Comparison of ENCODE assay signal across 12 mouse cellular contexts in genomic region chr5:133385374-133386349, GRCm38 (mm10).
DNase-seq lines count a peak whose midpoint lies in the region; ATAC-seq and TF ChIP-seq lines count a peak whose summit lies in the region.
"Had no signal": no experiment of that assay in that cellular context is flagged by ENCODE, and none has a peak within 500 bp of the region (broad histone marks: within the 10 kb centered on the region; RNA-seq: fewer than 3 reads in every experiment).

No protein-coding gene starts in this region.

- H3K4me3 ChIP-seq in lung, embryonic 14.5 days (ENCODE audit: low read depth, low read length): no peak overlapping the region
- no peak overlapping the region for H3K4me3 ChIP-seq in lung, postnatal 0 days (ENCODE audit: low read depth, low read length)
- H3K4me3 ChIP-seq in forebrain, embryonic 14.5 days (ENCODE audit: low read depth, low read length): no peak overlapping the region
- H3K4me3 ChIP-seq in heart, embryonic 12.5 days: no peak overlapping the region
- no peak overlapping the region for H3K4me3 ChIP-seq in midbrain, postnatal 0 days (ENCODE audit: low read depth, low read length)
- H3K4me3 ChIP-seq: hindbrain, embryonic 15.5 days; limb, embryonic 15.5 days; myocyte had no signal

- 45% methylated on average over 10 of the region's 10 CpGs for WGBS in lung, embryonic 14.5 days
- WGBS in lung, postnatal 0 days: 53% methylated on average over 10 of the region's 10 CpGs
- WGBS in forebrain, embryonic 14.5 days: 45% methylated on average over 10 of the region's 10 CpGs
- 29% methylated on average over 10 of the region's 10 CpGs for WGBS in heart, embryonic 12.5 days
- 38% methylated on average over 10 of the region's 10 CpGs for WGBS in midbrain, postnatal 0 days

- no peak overlapping the region for H3K9ac ChIP-seq in lung, embryonic 14.5 days
- no peak overlapping the region for H3K9ac ChIP-seq in lung, postnatal 0 days (replicated peaks; ENCODE audit: low read depth)
- no peak overlapping the region for H3K9ac ChIP-seq in forebrain, embryonic 14.5 days (ENCODE audit: low read length)
- no peak overlapping the region for H3K9ac ChIP-seq in heart, embryonic 12.5 days
- H3K9ac ChIP-seq in midbrain, postnatal 0 days (replicated peaks; ENCODE audit: low read length, poor library complexity, severe bottlenecking): no peak overlapping the region
- H3K9ac ChIP-seq: hindbrain, embryonic 15.5 days; limb, embryonic 15.5 days had no signal

- no peak for TF ChIP-seq EP300 in lung, postnatal 0 days (IDR thresholded peaks at IDR 0.05)

- ATAC-seq in lung, embryonic 14.5 days (ENCODE audit: insufficient read depth): no peak
- no peak for ATAC-seq in lung, postnatal 0 days
- ATAC-seq in forebrain, embryonic 14.5 days: peak; percentile 52
- ATAC-seq in heart, embryonic 12.5 days (ENCODE audit: insufficient number of reproducible peaks, low FRiP score): peak; percentile 82
- no peak for ATAC-seq in midbrain, postnatal 0 days (ENCODE audit: low FRiP score)
- ATAC-seq in cerebellum, adult (ENCODE audit: insufficient number of reproducible peaks, low FRiP score, low TSS enrichment): no peak

- no peak overlapping the region for H3K4me2 ChIP-seq in lung, embryonic 14.5 days
- no peak overlapping the region for H3K4me2 ChIP-seq in lung, postnatal 0 days (replicated peaks; ENCODE audit: low read depth, low read length)
- no peak overlapping the region for H3K4me2 ChIP-seq in forebrain, embryonic 14.5 days (ENCODE audit: low read length)
- H3K4me2 ChIP-seq in heart, embryonic 12.5 days: 0 out of 2 replicates have a peak overlapping the region, but pooled peaks have one; percentile 17
- H3K4me2 ChIP-seq in midbrain, postnatal 0 days (ENCODE audit: low read depth, low read length, poor library complexity, severe bottlenecking): no peak overlapping the region
- H3K4me2 ChIP-seq: hindbrain, embryonic 15.5 days; limb, embryonic 15.5 days had no signal

- no peaks in the 10 kb centered on the region for H3K36me3 ChIP-seq in lung, embryonic 14.5 days (ENCODE audit: insufficient read depth)
- H3K36me3 ChIP-seq in lung, postnatal 0 days (ENCODE audit: insufficient read depth, low read length): no peaks in the 10 kb centered on the region
- no peaks in the 10 kb centered on the region for H3K36me3 ChIP-seq in forebrain, embryonic 14.5 days (ENCODE audit: control insufficient read depth, insufficient read depth, low read length)
- H3K36me3 ChIP-seq in heart, embryonic 12.5 days: no peaks in the 10 kb centered on the region
- no peaks in the 10 kb centered on the region for H3K36me3 ChIP-seq in midbrain, postnatal 0 days (ENCODE audit: insufficient read depth, low read length)
- H3K36me3 ChIP-seq: hindbrain, embryonic 15.5 days; limb, embryonic 15.5 days had no signal

- DNase-seq in lung, embryonic 14.5 days: peak; percentile 41
- DNase-seq in lung, postnatal 0 days (ENCODE audit: low spot score): no peak
- DNase-seq in forebrain, embryonic 14.5 days (ENCODE audit: low spot score): peak; percentile 69
- peak; percentile 27 for DNase-seq in midbrain, postnatal 0 days (ENCODE audit: low spot score)
- DNase-seq in frontal cortex, adult 2 months (ENCODE audit: extremely low spot score in 1 of 2, low spot score in 1 of 2): no peak
- DNase-seq: cerebellum, adult 8-10 months; right cerebral cortex, postnatal 14 days had no signal

- H3K9me3 ChIP-seq in lung, embryonic 14.5 days (ENCODE audit: low read depth, low read length): no peaks in the 10 kb centered on the region
- H3K9me3 ChIP-seq in lung, postnatal 0 days (ENCODE audit: low read length): no peaks in the 10 kb centered on the region
- no peaks in the 10 kb centered on the region for H3K9me3 ChIP-seq in forebrain, embryonic 14.5 days (replicated peaks; ENCODE audit: control insufficient read depth, low read length)
- H3K9me3 ChIP-seq in heart, embryonic 12.5 days (replicated peaks): 0 out of 2 replicates have a peak, but pooled peaks cover 2% of the 10 kb centered on the region
- no peaks in the 10 kb centered on the region for H3K9me3 ChIP-seq in midbrain, postnatal 0 days (ENCODE audit: low read length)
- H3K9me3 ChIP-seq: hindbrain, embryonic 15.5 days; limb, embryonic 15.5 days had no signal

- no peaks in the 10 kb centered on the region for H3K27me3 ChIP-seq in lung, embryonic 14.5 days (ENCODE audit: insufficient read depth, low read length)
- H3K27me3 ChIP-seq in lung, postnatal 0 days (replicated peaks; ENCODE audit: insufficient read depth, low read length): no peaks in the 10 kb centered on the region
- no peaks in the 10 kb centered on the region for H3K27me3 ChIP-seq in forebrain, embryonic 14.5 days (replicated peaks; ENCODE audit: control insufficient read depth, insufficient read depth, low read length)
- peaks cover 63% of the 10 kb centered on the region for H3K27me3 ChIP-seq in heart, embryonic 12.5 days (replicated peaks)
- no peaks in the 10 kb centered on the region for H3K27me3 ChIP-seq in midbrain, postnatal 0 days (ENCODE audit: insufficient read depth, low read length)
- H3K27me3 ChIP-seq: hindbrain, embryonic 15.5 days; limb, embryonic 15.5 days had no signal

- TF ChIP-seq CTCF in lung, embryonic 14.5 days (IDR thresholded peaks at IDR 0.05; ENCODE audit: low read depth): no peak
- no peak for TF ChIP-seq CTCF in lung, postnatal 0 days (IDR thresholded peaks at IDR 0.05)
- no peak for TF ChIP-seq CTCF in midbrain, postnatal 0 days (IDR thresholded peaks at IDR 0.05)

- no peaks in the 10 kb centered on the region for H3K4me1 ChIP-seq in lung, embryonic 14.5 days (ENCODE audit: insufficient read depth)
- no peaks in the 10 kb centered on the region for H3K4me1 ChIP-seq in lung, postnatal 0 days (ENCODE audit: insufficient read depth, low read depth, low read length)
- peaks cover 15% of the 10 kb centered on the region; the same call in 1 of the 2 replicates for H3K4me1 ChIP-seq in forebrain, embryonic 14.5 days (ENCODE audit: control insufficient read depth, insufficient read depth, low read length)
- peaks cover 21% of the 10 kb centered on the region for H3K4me1 ChIP-seq in heart, embryonic 12.5 days (replicated peaks)
- no peaks in the 10 kb centered on the region for H3K4me1 ChIP-seq in midbrain, postnatal 0 days (ENCODE audit: insufficient read depth, low read length)
- H3K4me1 ChIP-seq: limb, embryonic 15.5 days had no signal

- H3K27ac ChIP-seq in lung, embryonic 14.5 days (ENCODE audit: low read depth): no peak overlapping the region
- no peak overlapping the region for H3K27ac ChIP-seq in lung, postnatal 0 days (ENCODE audit: low read length)
- no peak overlapping the region for H3K27ac ChIP-seq in forebrain, embryonic 14.5 days (ENCODE audit: low read depth, low read length)
- peak overlapping the region; percentile 29 for H3K27ac ChIP-seq in heart, embryonic 12.5 days (ENCODE audit: poor library complexity, severe bottlenecking)
- H3K27ac ChIP-seq in midbrain, postnatal 0 days (ENCODE audit: low read depth, low read length): no peak overlapping the region
- H3K27ac ChIP-seq: hindbrain, embryonic 15.5 days; limb, embryonic 15.5 days had no signal

Comparison
In these comparisons a context has a peak if more than half of its experiments do, and no peak if none do; other contexts are left out.
1. DNase-seq: peak in lung, embryonic 14.5 days (single experiment), forebrain, embryonic 14.5 days (single experiment) and midbrain, postnatal 0 days (single experiment); none in lung, postnatal 0 days (single experiment) and frontal cortex, adult 2 months (0 of 2).
2. ATAC-seq: peak in forebrain, embryonic 14.5 days (single experiment) and heart, embryonic 12.5 days (single experiment); none in lung, embryonic 14.5 days (single experiment), lung, postnatal 0 days (single experiment), midbrain, postnatal 0 days (single experiment) and cerebellum, adult (single experiment).